Mouse (Mus musculus) mouse embryonic stem cell (cell line): ENCODE measurements at regions not wholly inside any gene's neighbourhood (a gene's known extent, or its start where the extent isn't known, plus 50 kb on each side); places are given as distances from the start of the nearest gene placed in this dataset.

Experiments used
- in situ Hi-C, 2 experiments: fragments of 300-500 bp; cut with MboI; formaldehyde crosslinking; loops; 1 replicate in 1 of 2; 3 replicates in 1 of 2; pipeline ENCODE4 v1.14.3; 2019 to 2020; ENCODE audit warnings: low sequenced_read_pairs in 2 of 2, low pct_unique_long_range_greater_than_20kb in 1 of 2, mixed read lengths in 1 of 2; ENCODE audit not compliant: unreplicated experiment in 1 of 2

DNA sequence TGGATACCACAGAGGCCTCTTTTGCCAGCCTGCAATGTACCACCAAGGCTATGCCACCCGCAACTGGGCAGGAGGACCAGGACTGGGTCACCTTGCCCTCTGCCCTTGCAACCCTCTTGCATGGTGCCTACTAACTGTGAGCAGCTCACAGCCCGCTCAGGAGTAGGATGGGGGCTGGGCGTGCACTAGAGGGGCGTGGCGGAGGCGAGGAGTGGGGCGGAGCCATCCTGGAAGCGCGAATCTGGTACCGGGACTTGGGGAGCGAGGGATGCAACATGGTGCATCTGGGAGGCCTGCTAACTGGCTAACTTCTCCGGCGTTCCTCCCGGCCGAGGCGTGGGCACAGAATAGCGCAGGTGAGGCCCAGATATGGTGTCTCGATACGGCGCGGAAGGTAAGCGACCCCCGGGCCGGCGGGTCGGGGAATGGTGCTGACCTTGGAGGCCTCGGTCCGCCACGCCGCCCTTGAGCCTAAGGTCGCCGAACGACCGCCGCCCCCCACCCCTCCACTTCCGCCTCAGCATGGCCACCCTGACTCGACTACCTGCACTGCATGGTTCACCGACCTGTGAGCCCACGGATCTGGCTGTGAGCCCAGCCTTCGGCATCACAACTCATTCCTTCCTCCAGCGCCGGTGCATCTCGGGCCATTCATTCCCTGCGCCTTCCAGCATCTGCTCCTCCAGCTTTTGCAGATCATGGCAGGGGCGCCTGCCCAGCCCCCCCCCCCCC lies 59.7 kb upstream of the Gdi2 start:
- in situ Hi-C loops, result no loop called here
